Mouse (Mus musculus) midbrain, embryonic 10.5 days (tissue): ENCODE data around the gene Nrxn1. TPM values are rescaled to one million over a fixed set of nuclear protein-coding genes. Genes with fewer than 3 reads are reported as not detected.
"Not testable (repeated sequence)": the region's sequence is repeated elsewhere in the genome, so short reads cannot be mapped to it uniquely, and the experiment has no call there.

Source experiments
- DNase-seq: peaks from one replicate; pipeline ENCODE4 v3.0.0-alpha.2; 2017; ENCODE audit warnings: low spot score
- H3K27ac ChIP-seq: fragments of 300-500 bp; sonication (generic); replicated peaks from 2 replicates; pipeline ENCODE4 v1.5.1; 2016; ENCODE audit warnings: mild to moderate bottlenecking
- H3K27me3 ChIP-seq: fragments of 300-500 bp; sonication (generic); 2 replicates; pipeline ENCODE4 v1.6.1; 2016; ENCODE audit warnings: low read depth, mild to moderate bottlenecking; ENCODE audit not compliant: poor library complexity, severe bottlenecking
- H3K36me3 ChIP-seq: fragments of 300-500 bp; sonication (generic); 2 replicates; pipeline ENCODE4 v1.6.1; 2016; ENCODE audit warnings: mild to moderate bottlenecking, moderate library complexity
- H3K4me1 ChIP-seq: fragments of 300-500 bp; sonication (generic); 2 replicates; pipeline ENCODE4 v1.6.1; 2016
- H3K4me3 ChIP-seq: fragments of 300-500 bp; sonication (generic); 2 replicates; pipeline ENCODE4 v1.5.1; 2016; ENCODE audit warnings: mild to moderate bottlenecking, moderate library complexity
- H3K9me3 ChIP-seq: fragments of 300-500 bp; sonication (generic); replicated peaks from 2 replicates; pipeline ENCODE4 v1.6.1; 2016; ENCODE audit warnings: mild to moderate bottlenecking
- WGBS: fragments of 180-500 bp; shearing (Covaris S2); methylation state at CpG from one replicate; pipeline ENCODE4 v1.1.7; 2016; 5-methylcytosine and 5-hydroxymethylcytosine counted together
- polyA plus RNA-seq: library from polyadenylated mRNA; unstranded; fragments of >200 nt; fragmentation: Nextera tagmentation; extraction: Ambion mirVana; gene quantifications from 2 replicates; pipeline ENCODE4 v1.2.1, GENCODE M21; 2016

The Nrxn1 gene
- polyA plus RNA-seq, 1 experiment from 2014 or later = 4.2 TPM

DNA sequence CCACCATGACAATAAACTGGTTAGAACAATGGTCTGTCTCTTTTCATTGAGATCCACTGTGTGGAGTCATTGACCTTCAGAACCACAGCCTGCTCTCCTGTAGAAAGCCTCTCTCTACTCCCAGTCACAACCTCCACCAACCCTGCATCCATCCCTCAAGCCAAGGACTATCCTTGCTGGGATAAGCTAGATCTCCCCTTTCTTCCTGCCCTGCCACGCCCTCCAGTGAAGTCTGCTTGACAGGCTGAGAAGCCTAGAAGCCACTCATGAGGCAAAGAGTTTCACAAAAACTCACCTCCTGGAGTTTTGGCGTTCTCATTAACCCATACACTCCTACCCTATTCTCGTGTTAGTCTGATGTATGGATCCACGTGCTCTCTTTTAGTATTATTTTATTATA, 821.7 kb downstream of the Nrxn1 start:
- 20% methylated on average over 4 of the region's 4 CpGs for WGBS
- no peak for DNase-seq
- H3K4me3 ChIP-seq = no peak overlapping the region
- H3K27ac ChIP-seq = no peak overlapping the region
- no peaks in the 10 kb centered on the region for H3K27me3 ChIP-seq
- no peaks in the 10 kb centered on the region for H3K9me3 ChIP-seq
- H3K4me1 ChIP-seq = no peaks in the 10 kb centered on the region
- H3K36me3 ChIP-seq = no peaks in the 10 kb centered on the region

DNA sequence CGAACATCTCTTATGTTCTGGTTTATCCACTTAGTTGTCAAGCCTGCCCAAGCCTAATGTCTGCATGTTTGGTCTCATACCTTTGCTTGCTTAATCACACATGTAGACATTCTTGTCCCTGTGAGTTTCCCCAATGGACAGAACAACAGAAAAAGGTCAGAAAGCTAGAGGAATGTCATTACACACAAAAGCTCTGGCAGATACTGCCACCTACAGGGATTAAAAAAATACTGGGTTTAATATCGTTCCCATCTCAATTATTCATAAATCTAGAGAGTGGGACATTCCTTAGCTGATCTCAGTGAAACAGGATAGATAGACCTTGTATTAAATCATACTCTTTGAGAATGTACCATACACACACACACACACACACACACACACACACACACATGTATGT, 823.7 kb downstream of the Nrxn1 start:
- Histone ChIP-seq H3K4me1 (no peaks in the 10 kb centered on the region), H3K27me3 (no peaks in the 10 kb centered on the region), H3K27ac (no peak overlapping the region), H3K4me3 (no peak overlapping the region), H3K36me3 (no peaks in the 10 kb centered on the region), H3K9me3 (no peaks in the 10 kb centered on the region)
- 83% methylated on average over 2 of the region's 2 CpGs for WGBS
- DNase-seq = no peak

DNA sequence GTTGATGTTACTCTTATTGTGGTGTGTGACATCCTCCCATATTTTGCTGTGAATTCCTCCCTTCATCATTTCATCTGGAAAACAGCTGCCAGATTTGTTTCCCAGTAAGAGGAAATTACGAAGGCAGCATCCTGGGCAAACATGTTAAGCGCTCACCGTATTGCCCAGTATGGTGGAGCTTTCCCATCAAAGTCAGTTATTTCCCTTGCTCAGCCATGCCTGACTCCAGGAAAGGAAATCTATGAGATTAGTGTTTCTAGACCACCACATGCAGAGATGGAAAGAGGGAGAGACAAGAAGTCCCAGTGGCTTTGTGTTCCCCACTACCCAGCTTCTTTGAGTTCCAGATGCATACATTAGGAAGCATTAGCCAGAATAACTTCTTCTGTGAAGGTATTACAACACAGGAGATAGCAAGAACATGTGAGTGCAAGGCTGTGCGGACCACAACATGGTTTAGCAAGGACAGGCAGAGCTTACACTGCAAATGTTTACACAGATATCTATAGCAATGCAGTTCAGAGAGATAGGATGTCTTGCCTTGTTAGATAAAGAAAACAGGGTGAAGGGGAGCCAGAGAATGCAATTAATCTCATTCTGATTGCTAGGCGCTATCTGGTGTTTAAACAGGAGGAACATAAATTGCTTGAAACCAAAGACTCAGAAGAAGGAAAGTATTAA, 839.3 kb downstream of the Nrxn1 start:
- no peaks in the 10 kb centered on the region for H3K9me3 ChIP-seq
- no peaks in the 10 kb centered on the region for H3K36me3 ChIP-seq
- H3K27ac ChIP-seq = 0 out of 2 replicates have a peak overlapping the region, but pooled peaks have one; percentile 17
- WGBS = 39% methylated on average over 5 of the region's 5 CpGs
- no peak for DNase-seq
- no peak overlapping the region for H3K4me3 ChIP-seq
- H3K4me1 ChIP-seq = peaks cover 13% of the 10 kb centered on the region
- no peaks in the 10 kb centered on the region for H3K27me3 ChIP-seq

DNA sequence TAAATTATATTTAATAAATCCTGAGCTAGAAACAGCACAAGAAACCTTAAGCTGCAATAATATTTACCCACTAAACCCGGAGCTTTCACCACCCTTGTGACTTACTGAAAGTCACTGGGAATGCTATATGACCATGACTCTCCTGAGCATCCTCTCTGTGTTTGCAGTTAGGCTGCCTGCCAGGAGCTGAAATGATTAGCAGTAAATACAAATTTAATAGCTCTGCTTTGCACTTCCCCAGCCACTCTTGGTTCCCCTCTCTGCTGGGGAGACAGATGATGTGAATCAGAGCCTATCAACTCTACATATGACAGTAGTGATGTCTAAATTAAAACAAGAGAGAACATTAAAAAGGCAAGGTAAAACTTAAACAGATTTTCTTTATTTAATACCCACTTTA, 840.7 kb downstream of the Nrxn1 start:
- no peak overlapping the region for H3K27ac ChIP-seq
- WGBS = 75% methylated on average over 1 of the region's 1 CpGs
- peaks cover 16% of the 10 kb centered on the region for H3K4me1 ChIP-seq
- no peak overlapping the region for H3K4me3 ChIP-seq
- H3K36me3 ChIP-seq = no peaks in the 10 kb centered on the region
- DNase-seq = no peak
- no peaks in the 10 kb centered on the region for H3K27me3 ChIP-seq
- H3K9me3 ChIP-seq = no peaks in the 10 kb centered on the region

DNA sequence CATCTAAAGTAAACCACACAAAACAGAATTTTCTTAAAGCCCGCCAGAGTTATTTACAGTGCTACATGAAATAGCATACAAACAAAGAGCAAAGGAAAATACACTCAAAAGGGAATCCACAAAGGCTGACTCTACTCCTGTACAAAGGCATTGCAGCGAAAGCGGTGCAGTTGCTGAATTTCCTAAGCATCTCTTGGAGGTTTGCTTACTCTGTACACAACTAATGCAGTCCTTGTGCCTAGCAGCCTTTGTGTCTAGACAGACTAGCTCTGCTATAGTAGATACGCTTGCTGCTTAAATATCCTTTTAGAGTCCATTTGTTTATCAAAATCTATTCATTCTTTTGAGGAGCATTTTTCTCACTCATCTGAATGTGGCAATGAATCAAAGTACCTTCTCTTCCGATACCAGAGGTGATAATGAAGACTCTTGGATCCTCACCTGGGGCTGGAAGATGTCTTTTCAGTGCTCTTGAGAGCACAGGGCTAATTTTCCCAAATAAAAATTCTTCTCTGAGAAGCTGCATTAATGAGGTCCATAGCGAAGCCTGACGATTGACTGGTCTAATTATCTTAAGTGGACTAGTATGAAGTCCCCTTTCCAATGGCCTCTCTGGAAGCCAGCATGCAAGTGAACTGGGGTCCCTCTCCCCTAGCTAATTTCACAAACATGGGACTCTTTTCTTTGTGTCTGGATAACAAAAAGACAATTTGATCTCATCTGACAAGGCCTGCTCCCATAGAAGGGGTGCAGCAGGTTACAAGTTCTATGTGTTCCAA, 845.6 kb downstream of the Nrxn1 start:
- H3K27ac ChIP-seq = no peak overlapping the region
- DNase-seq = no peak
- no peaks in the 10 kb centered on the region for H3K27me3 ChIP-seq
- no peaks in the 10 kb centered on the region for H3K9me3 ChIP-seq
- H3K36me3 ChIP-seq = no peaks in the 10 kb centered on the region
- H3K4me1 ChIP-seq = 0 out of 2 replicates have a peak, but pooled peaks cover 3% of the 10 kb centered on the region
- 89% methylated on average over 7 of the region's 7 CpGs for WGBS
- H3K4me3 ChIP-seq = no peak overlapping the region

DNA sequence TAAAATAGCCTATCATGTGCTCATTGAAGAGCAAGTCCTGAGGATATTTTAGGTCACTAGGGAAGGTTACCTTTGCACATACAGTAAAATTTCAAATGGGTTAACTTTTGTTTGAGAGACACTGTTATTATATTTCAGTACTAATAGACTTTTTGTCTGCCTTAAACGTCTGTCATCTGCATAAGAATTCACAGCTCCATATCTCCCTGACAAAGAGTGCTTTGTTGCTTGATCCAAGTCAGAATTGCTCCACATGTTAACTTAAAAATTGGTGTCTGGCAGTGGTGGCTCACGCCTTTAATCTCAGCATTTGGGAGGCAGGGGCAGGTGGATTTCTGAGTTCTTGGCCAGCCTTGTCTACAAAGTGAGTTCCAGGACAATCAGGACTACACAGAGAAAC, 848.5 kb downstream of the Nrxn1 start:
- Histone ChIP-seq H3K27ac (no peak overlapping the region), H3K4me3 (no peak overlapping the region), H3K36me3 (no peaks in the 10 kb centered on the region), H3K27me3 (no peaks in the 10 kb centered on the region), H3K9me3 (no peaks in the 10 kb centered on the region), H3K4me1 (0 out of 2 replicates have a peak, but pooled peaks cover 3% of the 10 kb centered on the region)
- no peak for DNase-seq
- 69% methylated on average over 2 of the region's 2 CpGs for WGBS

DNA sequence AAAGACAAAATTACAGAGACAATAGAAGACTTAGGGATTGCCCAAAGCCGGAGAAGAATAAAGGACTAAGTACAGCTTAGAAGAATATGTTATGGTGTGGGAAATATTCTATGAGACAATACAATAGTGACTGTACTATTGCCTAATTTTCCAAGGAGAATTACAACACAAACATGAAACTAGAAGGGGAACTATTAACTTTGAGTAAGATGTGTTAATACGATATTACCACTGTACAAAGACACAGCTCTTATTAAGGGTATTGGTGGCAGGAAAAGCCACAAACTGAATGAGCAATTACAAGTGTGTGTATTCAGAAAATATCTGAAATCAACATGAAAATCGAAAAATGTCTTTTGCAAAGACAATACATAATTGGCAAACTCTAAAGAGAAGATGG, 853.9 kb downstream of the Nrxn1 start:
- no peaks in the 10 kb centered on the region for H3K36me3 ChIP-seq
- no peaks in the 10 kb centered on the region for H3K27me3 ChIP-seq
- WGBS = 89% methylated on average over 3 of the region's 3 CpGs
- no peak for DNase-seq
- no peaks in the 10 kb centered on the region for H3K9me3 ChIP-seq
- no peak overlapping the region for H3K4me3 ChIP-seq
- H3K27ac ChIP-seq = no peak overlapping the region
- no peaks in the 10 kb centered on the region for H3K4me1 ChIP-seq

DNA sequence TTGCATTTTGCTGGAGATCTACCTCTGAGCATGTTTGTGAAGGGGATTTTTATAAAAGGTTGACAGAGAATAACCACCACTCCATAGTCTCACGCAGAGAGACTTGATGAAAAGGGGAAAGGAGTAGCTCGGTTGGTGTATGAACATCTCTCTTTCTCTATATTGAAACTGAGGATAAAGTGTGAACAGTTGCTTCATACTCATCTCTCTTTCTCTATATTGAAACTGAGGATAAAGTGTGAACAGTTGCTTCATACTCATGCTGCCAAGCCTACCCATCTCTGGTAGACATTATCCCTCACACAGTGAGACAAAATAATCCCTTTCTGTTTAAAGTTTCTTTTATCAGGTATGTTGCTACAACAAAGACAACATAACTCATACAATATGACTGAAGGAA, 854.4 kb downstream of the Nrxn1 start:
- Histone ChIP-seq H3K27ac (no peak overlapping the region), H3K4me3 (no peak overlapping the region), H3K9me3 (no peaks in the 10 kb centered on the region), H3K36me3 (no peaks in the 10 kb centered on the region), H3K27me3 (no peaks in the 10 kb centered on the region), H3K4me1 (no peaks in the 10 kb centered on the region)
- DNase-seq = no peak
- 93% methylated on average over 2 of the region's 2 CpGs for WGBS

DNA sequence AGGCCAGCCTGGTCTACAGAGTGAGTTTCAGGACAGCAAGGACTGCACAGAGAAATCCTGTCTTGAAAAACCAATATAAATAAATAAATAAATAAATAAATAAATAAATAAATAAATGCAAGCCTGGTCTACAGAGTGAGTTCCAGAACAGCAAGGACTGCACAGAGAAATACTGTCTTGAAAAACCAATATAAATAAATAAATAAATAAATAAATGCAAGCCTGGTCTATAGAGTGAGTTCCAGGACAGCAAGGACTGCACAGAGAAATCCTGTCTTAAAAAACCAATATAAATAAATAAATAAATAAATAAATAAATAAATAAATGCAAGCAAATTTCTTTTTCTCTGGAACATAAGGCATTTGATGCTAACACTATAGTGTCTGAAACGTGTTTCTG, 857.2 kb downstream of the Nrxn1 start:
- not testable (repeated sequence) for H3K4me3 ChIP-seq, H3K27ac ChIP-seq, H3K4me1 ChIP-seq, H3K27me3 ChIP-seq, H3K9me3 ChIP-seq, H3K36me3 ChIP-seq, DNase-seq
- WGBS = 82% methylated on average over 1 of the region's 1 CpGs

DNA sequence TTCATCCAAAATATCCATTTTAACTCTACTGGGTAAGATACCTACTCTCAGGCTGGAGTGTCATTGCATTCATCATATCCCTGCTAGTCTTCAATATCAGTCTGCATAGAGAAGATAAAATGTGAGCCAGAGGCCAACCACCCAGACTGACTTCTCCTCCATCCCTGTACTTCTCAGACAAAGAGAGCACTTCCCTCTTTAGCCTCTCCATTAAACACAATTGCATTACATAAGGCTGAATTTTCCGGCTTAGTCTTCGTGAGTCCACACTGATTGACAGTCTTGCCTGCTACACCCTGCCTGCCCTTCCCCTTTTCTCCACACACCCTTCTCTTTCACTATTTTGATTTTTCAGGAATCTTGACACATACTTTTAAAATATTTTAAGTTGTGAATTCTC, 858.1 kb downstream of the Nrxn1 start:
- WGBS = 84% methylated on average over 2 of the region's 2 CpGs
- Histone ChIP-seq H3K9me3 (no peaks in the 10 kb centered on the region), H3K27me3 (no peaks in the 10 kb centered on the region), H3K27ac (no peak overlapping the region), H3K36me3 (no peaks in the 10 kb centered on the region), H3K4me3 (no peak overlapping the region), H3K4me1 (no peaks in the 10 kb centered on the region)
- DNase-seq = no peak

DNA sequence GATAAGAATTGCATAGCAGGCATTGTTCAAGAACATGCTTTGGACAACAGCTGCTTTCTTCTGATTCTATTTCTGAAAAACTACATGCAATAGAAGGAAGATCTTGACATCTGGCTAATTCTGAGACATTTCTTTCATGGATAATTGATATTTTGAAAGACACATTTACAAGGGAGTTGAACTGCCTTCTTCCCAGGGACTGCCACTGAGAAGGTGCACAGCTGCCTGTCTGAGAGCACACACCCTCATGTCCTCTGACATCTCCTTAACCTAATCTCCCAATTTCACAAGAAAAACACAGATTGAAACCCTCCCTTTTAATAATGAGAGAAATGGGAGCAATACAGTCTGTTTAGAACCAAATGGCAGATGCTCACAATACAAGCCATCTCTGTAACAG, 884.3 kb downstream of the Nrxn1 start:
- H3K27me3 ChIP-seq = no peaks in the 10 kb centered on the region
- no peaks in the 10 kb centered on the region for H3K9me3 ChIP-seq
- H3K4me3 ChIP-seq = no peak overlapping the region
- peaks cover 7% of the 10 kb centered on the region; the same call in 1 of the 2 replicates for H3K4me1 ChIP-seq
- H3K36me3 ChIP-seq = no peaks in the 10 kb centered on the region
- H3K27ac ChIP-seq = no peak overlapping the region
- DNase-seq = no peak

DNA sequence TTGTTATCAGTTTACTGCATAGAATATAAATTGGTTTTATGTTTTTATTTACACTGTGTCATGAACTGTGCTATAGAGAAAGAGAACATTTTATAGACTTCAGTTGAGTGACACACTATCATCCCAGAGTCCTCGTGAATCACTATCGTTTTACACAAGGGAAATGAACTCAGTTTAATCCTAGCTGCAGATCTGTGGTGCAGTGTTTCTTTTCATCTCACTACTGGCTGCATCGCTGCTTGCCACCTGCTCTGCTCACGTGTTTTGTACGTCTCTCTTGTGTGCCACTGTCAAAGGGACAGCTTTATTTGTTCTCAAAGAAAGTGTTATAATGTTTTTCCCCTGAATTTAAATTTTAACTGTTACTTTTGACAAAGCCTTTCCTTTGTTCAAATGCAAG, 885.3 kb downstream of the Nrxn1 start:
- no peak for DNase-seq
- 69% methylated on average over 5 of the region's 5 CpGs for WGBS
- H3K4me3 ChIP-seq = no peak overlapping the region
- no peaks in the 10 kb centered on the region for H3K36me3 ChIP-seq
- no peaks in the 10 kb centered on the region for H3K27me3 ChIP-seq
- peaks cover 7% of the 10 kb centered on the region; the same call in 1 of the 2 replicates for H3K4me1 ChIP-seq
- no peak overlapping the region for H3K27ac ChIP-seq
- no peaks in the 10 kb centered on the region for H3K9me3 ChIP-seq

DNA sequence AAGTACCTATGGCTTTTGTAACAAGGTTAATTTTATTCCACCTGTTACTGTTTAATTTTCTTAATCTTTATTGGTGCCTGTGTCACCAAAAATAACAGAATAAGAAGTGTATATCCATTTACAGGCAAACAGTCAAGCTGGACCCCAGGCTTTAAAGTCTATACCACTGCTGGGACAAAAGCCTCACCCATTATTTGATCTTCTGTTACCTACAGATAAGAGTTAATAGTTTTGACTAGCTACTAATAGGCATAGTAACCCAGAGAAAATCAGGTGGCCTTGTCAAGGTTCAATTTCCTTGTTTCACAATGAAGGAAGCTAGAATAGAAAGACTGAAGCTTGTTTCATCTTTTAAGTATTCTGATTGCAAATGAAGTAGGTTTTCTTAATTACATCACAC, 888.9 kb downstream of the Nrxn1 start:
- H3K36me3 ChIP-seq = no peaks in the 10 kb centered on the region
- H3K27me3 ChIP-seq = no peaks in the 10 kb centered on the region
- DNase-seq = no peak
- H3K4me1 ChIP-seq = peaks cover 7% of the 10 kb centered on the region; the same call in 1 of the 2 replicates
- H3K27ac ChIP-seq = no peak overlapping the region
- H3K4me3 ChIP-seq = no peak overlapping the region
- no peaks in the 10 kb centered on the region for H3K9me3 ChIP-seq
